Mouse (Mus musculus): ENCODE measurements around the gene Stard13.

DNA sequence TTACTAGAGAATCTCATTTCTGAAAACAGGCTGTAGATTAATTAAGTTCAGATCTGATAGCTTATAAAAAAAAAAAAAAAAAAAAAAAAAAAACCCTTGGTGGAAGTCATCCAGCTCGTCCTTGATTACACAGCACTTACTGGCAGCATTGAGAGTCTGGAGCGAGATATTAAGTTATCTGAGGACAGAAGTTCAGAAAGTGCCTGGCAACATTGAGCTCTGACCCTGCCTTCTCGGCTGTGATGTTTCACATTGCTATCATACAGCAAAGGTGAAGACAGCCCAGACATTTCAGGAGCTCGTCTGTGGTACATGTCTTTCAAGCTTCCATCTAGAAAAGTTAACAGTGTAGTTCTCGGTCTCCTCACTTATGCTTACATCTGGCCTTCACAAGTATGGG is 95.7 kb downstream of the Stard13 start:
- TF ChIP-seq POLR2A (IDR thresholded peaks at IDR 0.05; ENCODE audit: extremely low read depth, insufficient read depth, low read length), result no peak
- no peak for TF ChIP-seq CTCF (IDR thresholded peaks at IDR 0.05; ENCODE audit: extremely low read depth, insufficient read depth, low read length)
